Mouse (Mus musculus) megakaryocyte, embryonic 14.5 days (primary cell): ENCODE measurements around the gene Tdrd5.

Source experiments
- FLI1 ChIP-seq: IDR thresholded peaks from 2 replicates; pipeline ENCODE4 v1.6.1; 2012; ENCODE audit warnings: low read length, inconsistent platforms, mixed read lengths
- GATA1 ChIP-seq: IDR thresholded peaks from 3 replicates; pipeline ENCODE4 v1.6.1; 2012; ENCODE audit warnings: mixed read lengths, low read length, inconsistent platforms, borderline replicate concordance

- TF ChIP-seq FLI1 (no peak), GATA1 (no peak)
These were observed 55.6 kb downstream of the Tdrd5 start for GRCm38 (mm10) chr1:156247893-156248292.
